Mouse (Mus musculus): ENCODE measurements around the gene Nos1ap. TPM values are rescaled to one million over a fixed set of nuclear protein-coding genes. Genes with fewer than 3 reads are reported as not detected.

The Nos1ap gene
- polyA plus RNA-seq, 1 experiment from 2014 or later = 7.8 TPM

GRCm38 (mm10) chr1:170545286-170545685, 44.4 kb downstream of the Nos1ap start:
- Histone ChIP-seq H3K9me3 (ENCODE audit: control insufficient read depth, low read length) (no peaks in the 10 kb centered on the region), H3K4me3 (ENCODE audit: low read depth, low read length) (no peak overlapping the region), H3K9ac (ENCODE audit: low read length) (no peak overlapping the region), H3K27ac (ENCODE audit: low read depth, low read length) (no peak overlapping the region), H3K27me3 (ENCODE audit: control insufficient read depth, insufficient read depth, low read length) (no peaks in the 10 kb centered on the region), H3K4me1 (ENCODE audit: control insufficient read depth, insufficient read depth, low read length) (no peaks in the 10 kb centered on the region), H3K4me2 (no peak overlapping the region), H3K36me3 (ENCODE audit: control insufficient read depth, insufficient read depth, low read length) (no peaks in the 10 kb centered on the region)
- DNase-seq (ENCODE audit: low spot score, missing footprints) = no peak
- 88% methylated on average over 6 of the region's 6 CpGs for WGBS
- no peak for ATAC-seq (ENCODE audit: low FRiP score)

GRCm38 (mm10) chr1:170539507-170539906, 50.2 kb downstream of the Nos1ap start:
- no peak overlapping the region for H3K27ac ChIP-seq (ENCODE audit: low read depth, low read length)
- H3K9ac ChIP-seq (ENCODE audit: low read length) = no peak overlapping the region
- DNase-seq (ENCODE audit: low spot score, missing footprints) = no peak

DNA sequence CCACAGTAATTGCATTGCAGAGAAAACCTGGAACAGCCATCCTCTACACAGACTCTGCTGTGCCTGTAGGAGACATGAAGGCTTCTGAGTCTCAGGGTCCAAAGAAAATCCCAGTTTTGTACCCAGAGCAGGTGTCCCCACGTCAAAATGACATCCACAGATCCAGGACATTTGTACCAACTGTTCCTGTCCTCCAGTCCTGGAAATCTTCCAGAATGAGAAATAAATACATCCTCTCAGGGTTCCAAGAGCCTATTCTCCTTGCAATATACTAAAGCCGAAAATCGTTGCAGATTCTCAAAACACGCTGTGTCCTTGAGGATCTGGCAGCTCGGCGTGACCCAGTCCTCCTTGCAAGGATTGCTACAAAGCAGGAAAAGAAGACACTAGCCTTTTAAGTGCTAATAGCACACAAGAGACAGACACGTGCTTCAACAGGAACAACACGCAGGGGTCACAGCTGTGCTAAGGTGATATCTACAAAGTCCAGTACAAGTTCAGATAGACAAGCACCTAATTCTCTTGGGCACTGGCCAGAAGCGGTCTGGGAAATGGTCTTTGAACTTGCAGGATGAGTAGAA, 51.1 kb downstream of the Nos1ap start:
- DNase-seq (ENCODE audit: low spot score, missing footprints) (no peak), ATAC-seq (ENCODE audit: low FRiP score) (no peak)
- H3K4me1 ChIP-seq (ENCODE audit: control insufficient read depth, insufficient read depth, low read length) = no peaks in the 10 kb centered on the region
- H3K9me3 ChIP-seq (ENCODE audit: control insufficient read depth, low read length) = no peaks in the 10 kb centered on the region
- no peaks in the 10 kb centered on the region for H3K27me3 ChIP-seq (ENCODE audit: control insufficient read depth, insufficient read depth, low read length)
- 91% methylated on average over 9 of the region's 9 CpGs for WGBS
- H3K4me3 ChIP-seq (ENCODE audit: low read depth, low read length) = no peak overlapping the region
- no peak overlapping the region for H3K27ac ChIP-seq (ENCODE audit: low read depth, low read length)
- no peak overlapping the region for H3K9ac ChIP-seq (ENCODE audit: low read length)
- no peaks in the 10 kb centered on the region for H3K36me3 ChIP-seq (ENCODE audit: control insufficient read depth, insufficient read depth, low read length)
- H3K4me2 ChIP-seq = no peak overlapping the region

More at GRCm38 (mm10) chr1:170539507-170539906, 50.2 kb downstream of the Nos1ap start:
- WGBS = 93% methylated on average over 3 of the region's 3 CpGs
- Histone ChIP-seq H3K36me3 (ENCODE audit: control insufficient read depth, insufficient read depth, low read length) (no peaks in the 10 kb centered on the region), H3K9me3 (ENCODE audit: control insufficient read depth, low read length) (no peaks in the 10 kb centered on the region), H3K4me3 (ENCODE audit: low read depth, low read length) (no peak overlapping the region), H3K4me1 (ENCODE audit: control insufficient read depth, insufficient read depth, low read length) (no peaks in the 10 kb centered on the region), H3K27me3 (ENCODE audit: control insufficient read depth, insufficient read depth, low read length) (no peaks in the 10 kb centered on the region), H3K4me2 (no peak overlapping the region)
- no peak for ATAC-seq (ENCODE audit: low FRiP score)

- ATAC-seq (ENCODE audit: low FRiP score) = no peak
- no peak overlapping the region for H3K27ac ChIP-seq (ENCODE audit: low read depth, low read length)
- no peak overlapping the region for H3K4me3 ChIP-seq (ENCODE audit: low read depth, low read length)
- DNase-seq (ENCODE audit: low spot score, missing footprints) = no peak
- H3K9ac ChIP-seq (ENCODE audit: low read length) = no peak overlapping the region
- no peaks in the 10 kb centered on the region for H3K4me1 ChIP-seq (ENCODE audit: control insufficient read depth, insufficient read depth, low read length)
- 86% methylated on average over 3 of the region's 3 CpGs for WGBS
- H3K9me3 ChIP-seq (ENCODE audit: control insufficient read depth, low read length) = no peaks in the 10 kb centered on the region
- no peaks in the 10 kb centered on the region for H3K27me3 ChIP-seq (ENCODE audit: control insufficient read depth, insufficient read depth, low read length)
- H3K36me3 ChIP-seq (ENCODE audit: control insufficient read depth, insufficient read depth, low read length) = no peaks in the 10 kb centered on the region
- no peak overlapping the region for H3K4me2 ChIP-seq
Measured at GRCm38 (mm10) chr1:170536344-170536743, 53.3 kb downstream of the Nos1ap start.

GRCm38 (mm10) chr1:170535221-170535620, 54.4 kb downstream of the Nos1ap start:
- Histone ChIP-seq H3K27ac (ENCODE audit: low read depth, low read length) (no peak overlapping the region), H3K4me3 (ENCODE audit: low read depth, low read length) (no peak overlapping the region), H3K4me2 (no peak overlapping the region), H3K36me3 (ENCODE audit: control insufficient read depth, insufficient read depth, low read length) (no peaks in the 10 kb centered on the region), H3K27me3 (ENCODE audit: control insufficient read depth, insufficient read depth, low read length) (no peaks in the 10 kb centered on the region), H3K9ac (ENCODE audit: low read length) (no peak overlapping the region), H3K4me1 (ENCODE audit: control insufficient read depth, insufficient read depth, low read length) (no peaks in the 10 kb centered on the region), H3K9me3 (ENCODE audit: control insufficient read depth, low read length) (no peaks in the 10 kb centered on the region)
- 93% methylated on average over 2 of the region's 2 CpGs for WGBS
- ATAC-seq (ENCODE audit: low FRiP score) = no peak
- DNase-seq (ENCODE audit: low spot score, missing footprints) = no peak

GRCm38 (mm10) chr1:170531286-170531685, 58.4 kb downstream of the Nos1ap start:
- no peak overlapping the region for H3K9ac ChIP-seq (ENCODE audit: low read length)
- no peaks in the 10 kb centered on the region for H3K27me3 ChIP-seq (ENCODE audit: control insufficient read depth, insufficient read depth, low read length)
- H3K9me3 ChIP-seq (ENCODE audit: control insufficient read depth, low read length) = no peaks in the 10 kb centered on the region
- WGBS = 87% methylated on average over 2 of the region's 2 CpGs
- H3K36me3 ChIP-seq (ENCODE audit: control insufficient read depth, insufficient read depth, low read length) = no peaks in the 10 kb centered on the region
- ATAC-seq (ENCODE audit: low FRiP score) = no peak
- no peak overlapping the region for H3K27ac ChIP-seq (ENCODE audit: low read depth, low read length)
- no peak overlapping the region for H3K4me2 ChIP-seq
- no peaks in the 10 kb centered on the region for H3K4me1 ChIP-seq (ENCODE audit: control insufficient read depth, insufficient read depth, low read length)
- no peak overlapping the region for H3K4me3 ChIP-seq (ENCODE audit: low read depth, low read length)
- no peak for DNase-seq (ENCODE audit: low spot score, missing footprints)

DNA sequence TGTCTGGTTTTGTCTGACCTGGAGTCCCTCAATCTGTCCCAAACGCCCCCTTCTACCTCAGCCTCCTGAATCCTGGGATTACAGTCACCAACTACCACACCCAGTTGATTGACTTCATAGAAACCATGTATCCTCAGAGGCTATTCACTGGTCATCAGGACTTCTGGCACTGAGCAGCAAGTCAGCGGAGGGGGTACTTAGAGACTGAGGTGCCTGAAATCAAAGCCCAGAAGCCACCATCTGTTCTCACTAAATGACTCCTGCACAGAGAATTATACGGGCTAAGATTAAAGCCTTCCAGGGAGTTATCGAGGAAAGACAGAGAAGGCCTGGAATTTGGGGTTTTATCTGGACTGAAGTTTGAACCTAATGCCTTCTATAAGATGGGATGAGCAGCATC, 59.2 kb downstream of the Nos1ap start:
- Histone ChIP-seq H3K9me3 (ENCODE audit: control insufficient read depth, low read length) (no peaks in the 10 kb centered on the region), H3K9ac (ENCODE audit: low read length) (no peak overlapping the region), H3K4me3 (ENCODE audit: low read depth, low read length) (no peak overlapping the region), H3K27me3 (ENCODE audit: control insufficient read depth, insufficient read depth, low read length) (no peaks in the 10 kb centered on the region), H3K4me1 (ENCODE audit: control insufficient read depth, insufficient read depth, low read length) (no peaks in the 10 kb centered on the region), H3K4me2 (no peak overlapping the region), H3K27ac (ENCODE audit: low read depth, low read length) (no peak overlapping the region), H3K36me3 (ENCODE audit: control insufficient read depth, insufficient read depth, low read length) (no peaks in the 10 kb centered on the region)
- WGBS = 79% methylated on average over 4 of the region's 4 CpGs
- DNase-seq (ENCODE audit: low spot score, missing footprints) = no peak
- ATAC-seq (ENCODE audit: low FRiP score) = no peak

DNA sequence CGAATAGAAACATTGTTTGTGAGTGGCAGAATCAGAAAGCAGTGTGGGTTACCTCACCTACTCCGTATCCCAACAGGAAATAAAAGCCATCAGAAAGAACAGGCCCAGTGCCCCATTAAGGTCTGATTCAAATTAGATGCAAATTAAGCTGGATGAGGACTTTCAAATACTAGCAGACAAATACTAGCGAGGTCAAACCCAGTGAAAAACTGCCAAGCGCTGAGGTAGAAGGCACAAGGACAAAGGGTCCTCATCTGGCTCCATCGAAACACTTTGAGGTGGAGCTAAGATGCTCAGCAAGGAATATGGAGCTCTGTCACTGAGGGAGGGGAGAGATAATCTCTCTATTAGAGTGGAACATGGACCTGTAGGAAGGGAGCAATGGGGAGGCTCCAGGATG, 66.8 kb downstream of the Nos1ap start:
- Histone ChIP-seq H3K9ac (ENCODE audit: low read length) (no peak overlapping the region), H3K4me2 (no peak overlapping the region), H3K27ac (ENCODE audit: low read depth, low read length) (no peak overlapping the region), H3K27me3 (ENCODE audit: control insufficient read depth, insufficient read depth, low read length) (no peaks in the 10 kb centered on the region), H3K4me1 (ENCODE audit: control insufficient read depth, insufficient read depth, low read length) (peaks cover 8% of the 10 kb centered on the region), H3K4me3 (ENCODE audit: low read depth, low read length) (no peak overlapping the region), H3K36me3 (ENCODE audit: control insufficient read depth, insufficient read depth, low read length) (no peaks in the 10 kb centered on the region), H3K9me3 (ENCODE audit: control insufficient read depth, low read length) (no peaks in the 10 kb centered on the region)
- ATAC-seq (ENCODE audit: low FRiP score) (no peak), DNase-seq (ENCODE audit: low spot score, missing footprints) (peak; percentile 47)
- 69% methylated on average over 5 of the region's 5 CpGs for WGBS

- no peaks in the 10 kb centered on the region for H3K36me3 ChIP-seq (ENCODE audit: control insufficient read depth, insufficient read depth, low read length)
- H3K9ac ChIP-seq (ENCODE audit: low read length) = no peak overlapping the region
- H3K4me1 ChIP-seq (ENCODE audit: control insufficient read depth, insufficient read depth, low read length) = peaks cover 8% of the 10 kb centered on the region
- no peak overlapping the region for H3K4me3 ChIP-seq (ENCODE audit: low read depth, low read length)
- WGBS = 33% methylated on average over 6 of the region's 6 CpGs
- ATAC-seq (ENCODE audit: low FRiP score) (peak; percentile 81), DNase-seq (ENCODE audit: low spot score, missing footprints) (peak; percentile 81)
- H3K27ac ChIP-seq (ENCODE audit: low read depth, low read length) = no peak overlapping the region
- no peaks in the 10 kb centered on the region for H3K9me3 ChIP-seq (ENCODE audit: control insufficient read depth, low read length)
- H3K4me2 ChIP-seq = no peak overlapping the region
- H3K27me3 ChIP-seq (ENCODE audit: control insufficient read depth, insufficient read depth, low read length) = no peaks in the 10 kb centered on the region
Measured at GRCm38 (mm10) chr1:170521520-170522205, 68.0 kb downstream of the Nos1ap start.

Data from midbrain, embryonic 11.5 days (tissue).